Comparison of ENCODE assay signal across 12 mouse cellular contexts in the genomic region with DNA sequence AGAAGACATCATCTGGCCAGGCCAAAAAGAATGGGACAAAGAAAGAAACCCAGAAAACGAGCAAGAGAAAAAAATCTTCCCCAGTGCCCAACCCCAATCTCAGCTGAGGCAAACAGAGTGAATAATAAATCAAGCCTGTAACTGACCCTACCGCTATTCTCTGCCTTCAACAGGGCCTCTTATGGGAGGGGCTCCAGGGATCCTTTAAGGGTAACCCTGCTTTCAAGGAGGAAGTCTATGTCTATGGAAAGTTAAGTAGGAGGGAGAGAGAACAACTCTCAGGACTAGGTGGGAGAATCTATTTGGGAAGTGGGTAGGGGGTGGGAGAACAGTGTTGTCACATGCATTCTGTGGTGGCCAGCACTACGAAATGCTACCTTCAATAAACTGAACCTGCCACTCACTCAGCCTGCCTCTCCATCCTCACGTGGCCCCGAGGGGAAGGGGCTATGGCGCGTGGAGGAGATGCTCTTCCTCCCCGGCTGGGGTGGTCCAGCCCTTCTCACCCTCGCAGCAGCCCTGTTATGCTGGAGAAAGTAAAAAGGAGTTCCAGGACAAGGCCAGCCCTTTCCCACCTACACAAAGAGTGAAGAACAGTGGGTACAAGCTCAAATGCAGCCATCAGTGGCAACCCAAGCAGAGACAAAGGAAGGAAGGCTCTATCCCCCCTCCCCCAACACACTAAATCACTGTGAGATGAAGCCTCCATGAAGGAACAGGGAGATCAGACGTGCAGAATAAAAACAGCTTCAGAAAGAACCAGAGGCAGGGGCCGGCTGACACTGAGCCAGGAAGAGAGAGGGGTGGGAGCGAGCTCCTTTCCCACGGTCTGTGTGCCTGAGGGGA. TPM values are rescaled to one million over a fixed set of nuclear protein-coding genes. Genes with fewer than 3 reads are reported as not detected.
DNase-seq lines count a peak whose midpoint lies in the region; ATAC-seq lines count a peak whose summit lies in the region.
"Had no signal": no experiment of that assay in that cellular context is flagged by ENCODE, and none has a peak within 500 bp of the region (broad histone marks: within the 10 kb centered on the region; RNA-seq: fewer than 3 reads in every experiment).

No protein-coding gene starts in this region.

- H3K4me2 ChIP-seq in kidney, embryonic 15.5 days: no peak overlapping the region
- H3K4me2 ChIP-seq in forebrain, embryonic 14.5 days (ENCODE audit: low read length): no peak overlapping the region
- no peak overlapping the region for H3K4me2 ChIP-seq in limb, embryonic 12.5 days
- H3K4me2 ChIP-seq in neural tube, embryonic 15.5 days: no peak overlapping the region
- H3K4me2 ChIP-seq: liver, embryonic 11.5 days had no signal

- H3K9me3 ChIP-seq in kidney, embryonic 15.5 days (replicated peaks): no peaks in the 10 kb centered on the region
- H3K9me3 ChIP-seq in forebrain, embryonic 14.5 days (replicated peaks; ENCODE audit: control insufficient read depth, low read length): no peaks in the 10 kb centered on the region
- no peaks in the 10 kb centered on the region for H3K9me3 ChIP-seq in limb, embryonic 12.5 days
- no peaks in the 10 kb centered on the region for H3K9me3 ChIP-seq in neural tube, embryonic 15.5 days (replicated peaks)

- no peak overlapping the region for H3K4me3 ChIP-seq in kidney, embryonic 15.5 days (replicated peaks)
- H3K4me3 ChIP-seq in forebrain, embryonic 14.5 days (ENCODE audit: low read depth, low read length): no peak overlapping the region
- no peak overlapping the region for H3K4me3 ChIP-seq in limb, embryonic 12.5 days (replicated peaks)
- H3K4me3 ChIP-seq in neural tube, embryonic 15.5 days (replicated peaks): no peak overlapping the region
- H3K4me3 ChIP-seq: gastrocnemius, adult 2 months had no signal

- no peak for ATAC-seq in kidney, embryonic 15.5 days (replicated peaks; ENCODE audit: low FRiP score)
- no peak for ATAC-seq in forebrain, embryonic 14.5 days
- no peak for ATAC-seq in limb, embryonic 12.5 days (ENCODE audit: insufficient number of reproducible peaks, insufficient read depth, low FRiP score, low TSS enrichment, low read depth)
- peak; percentile 53 for ATAC-seq in neural tube, embryonic 15.5 days (ENCODE audit: low FRiP score)

- peaks cover 15% of the 10 kb centered on the region for H3K4me1 ChIP-seq in kidney, embryonic 15.5 days
- no peaks in the 10 kb centered on the region for H3K4me1 ChIP-seq in forebrain, embryonic 14.5 days (ENCODE audit: control insufficient read depth, insufficient read depth, low read length)
- H3K4me1 ChIP-seq in limb, embryonic 12.5 days (replicated peaks): no peaks in the 10 kb centered on the region
- peaks cover 18% of the 10 kb centered on the region; the same call in 1 of the 2 replicates for H3K4me1 ChIP-seq in neural tube, embryonic 15.5 days

- H3K27ac ChIP-seq in kidney, embryonic 15.5 days: peak overlapping the region; percentile 72
- H3K27ac ChIP-seq in forebrain, embryonic 14.5 days (ENCODE audit: low read depth, low read length): peak overlapping the region; percentile 48; the same call in 1 of the 2 replicates
- H3K27ac ChIP-seq in limb, embryonic 12.5 days: 0 out of 2 replicates have a peak overlapping the region, but pooled peaks have one; percentile 56
- H3K27ac ChIP-seq in neural tube, embryonic 15.5 days (replicated peaks): peak overlapping the region; percentile 72
- H3K27ac ChIP-seq: gastrocnemius, adult 2 months had no signal

- no peaks in the 10 kb centered on the region for H3K27me3 ChIP-seq in kidney, embryonic 15.5 days
- H3K27me3 ChIP-seq in forebrain, embryonic 14.5 days (replicated peaks; ENCODE audit: control insufficient read depth, insufficient read depth, low read length): no peaks in the 10 kb centered on the region
- H3K27me3 ChIP-seq in limb, embryonic 12.5 days: no peaks in the 10 kb centered on the region
- H3K27me3 ChIP-seq in neural tube, embryonic 15.5 days (replicated peaks): no peaks in the 10 kb centered on the region

- no peak for DNase-seq in kidney, postnatal 10 days
- DNase-seq in forebrain, embryonic 14.5 days (ENCODE audit: low spot score): no peak
- no peak for DNase-seq in urinary bladder, adult 18-20 months (ENCODE audit: low spot score in 2 of 2)
- DNase-seq in frontal cortex, postnatal 25 days (ENCODE audit: low spot score in 2 of 2): no peak
- no peak for DNase-seq in heart, adult 11 months
- DNase-seq: gastrocnemius, adult 2 months; lung, postnatal 10 days; right cerebral cortex, postnatal 14 days had no signal

- WGBS in kidney, embryonic 15.5 days: 15% methylated on average over 13 of the region's 13 CpGs
- 62% methylated on average over 13 of the region's 13 CpGs for WGBS in forebrain, embryonic 14.5 days
- 71% methylated on average over 13 of the region's 13 CpGs for WGBS in limb, embryonic 12.5 days
- 16% methylated on average over 13 of the region's 13 CpGs for WGBS in neural tube, embryonic 15.5 days

- H3K36me3 ChIP-seq in kidney, embryonic 15.5 days: peaks cover 65% of the 10 kb centered on the region
- H3K36me3 ChIP-seq in forebrain, embryonic 14.5 days (ENCODE audit: control insufficient read depth, insufficient read depth, low read length): peaks cover 73% of the 10 kb centered on the region
- peaks cover 77% of the 10 kb centered on the region for H3K36me3 ChIP-seq in limb, embryonic 12.5 days
- peaks cover 53% of the 10 kb centered on the region for H3K36me3 ChIP-seq in neural tube, embryonic 15.5 days

- no peak overlapping the region for H3K9ac ChIP-seq in kidney, embryonic 15.5 days
- no peak overlapping the region for H3K9ac ChIP-seq in forebrain, embryonic 14.5 days (ENCODE audit: low read length)
- H3K9ac ChIP-seq in limb, embryonic 12.5 days (replicated peaks): no peak overlapping the region
- H3K9ac ChIP-seq in neural tube, embryonic 15.5 days (replicated peaks): no peak overlapping the region

RNA-seq across cellular contexts. Expression of gene Proca1, which starts 12.4 kb away (rescaled TPM):
- 3.1 and 4.3 TPM in 2 replicates for polyA plus RNA-seq in kidney, embryonic 15.5 days (2015; fragmentation: Nextera tagmentation; extraction: Ambion mirVana)
- 0.55 and 0.73 TPM in 2 replicates for polyA plus RNA-seq in forebrain, embryonic 14.5 days (2014; fragmentation: Nextera tagmentation; extraction: Ambion mirVana)
- 1.9 and 2.7 TPM in 2 replicates for polyA plus RNA-seq in limb, embryonic 12.5 days (2016; fragmentation: Nextera tagmentation; extraction: Ambion mirVana)
- polyA plus RNA-seq in neural tube, embryonic 15.5 days (2015; fragmentation: Nextera tagmentation; extraction: Ambion mirVana): 3.3 and 4.8 TPM in 2 replicates

RNA-seq across cellular contexts. Expression of gene Rab34, which starts 17.4 kb away (rescaled TPM):
- 113 and 132 TPM in 2 replicates for polyA plus RNA-seq in kidney, embryonic 15.5 days (2015; fragmentation: Nextera tagmentation; extraction: Ambion mirVana)
- 48.1 and 48.2 TPM in 2 replicates for polyA plus RNA-seq in forebrain, embryonic 14.5 days (2014; fragmentation: Nextera tagmentation; extraction: Ambion mirVana)
- polyA plus RNA-seq in limb, embryonic 12.5 days (2016; fragmentation: Nextera tagmentation; extraction: Ambion mirVana): 149 and 157 TPM in 2 replicates
- polyA plus RNA-seq in neural tube, embryonic 15.5 days (2015; fragmentation: Nextera tagmentation; extraction: Ambion mirVana): 66.1 and 71.0 TPM in 2 replicates

RNA-seq across cellular contexts. Expression of gene Rpl23a, which starts 22.2 kb away (rescaled TPM):
- 1,327 and 1,492 TPM in 2 replicates for polyA plus RNA-seq in kidney, embryonic 15.5 days (2015; fragmentation: Nextera tagmentation; extraction: Ambion mirVana)
- polyA plus RNA-seq in forebrain, embryonic 14.5 days (2014; fragmentation: Nextera tagmentation; extraction: Ambion mirVana): 1,011 and 1,206 TPM in 2 replicates
- polyA plus RNA-seq in limb, embryonic 12.5 days (2016; fragmentation: Nextera tagmentation; extraction: Ambion mirVana): 1,381 and 1,432 TPM in 2 replicates
- polyA plus RNA-seq in neural tube, embryonic 15.5 days (2015; fragmentation: Nextera tagmentation; extraction: Ambion mirVana): 774 and 869 TPM in 2 replicates

RNA-seq across cellular contexts. Expression of gene Tlcd1, which starts 29.1 kb away (rescaled TPM):
- 28.7 and 31.8 TPM in 2 replicates for polyA plus RNA-seq in kidney, embryonic 15.5 days (2015; fragmentation: Nextera tagmentation; extraction: Ambion mirVana)
- 4.4 and 4.5 TPM in 2 replicates for polyA plus RNA-seq in forebrain, embryonic 14.5 days (2014; fragmentation: Nextera tagmentation; extraction: Ambion mirVana)
- polyA plus RNA-seq in limb, embryonic 12.5 days (2016; fragmentation: Nextera tagmentation; extraction: Ambion mirVana): 11.6 and 11.9 TPM in 2 replicates
- polyA plus RNA-seq in neural tube, embryonic 15.5 days (2015; fragmentation: Nextera tagmentation; extraction: Ambion mirVana): 19.3 and 20.0 TPM in 2 replicates

RNA-seq across cellular contexts. Expression of gene Nek8, which starts 29.1 kb away (rescaled TPM):
- polyA plus RNA-seq in kidney, embryonic 15.5 days (2015; fragmentation: Nextera tagmentation; extraction: Ambion mirVana): 21.1 and 25.0 TPM in 2 replicates
- polyA plus RNA-seq in forebrain, embryonic 14.5 days (2014; fragmentation: Nextera tagmentation; extraction: Ambion mirVana): 4.6 and 5.5 TPM in 2 replicates
- 18.3 and 20.4 TPM in 2 replicates for polyA plus RNA-seq in limb, embryonic 12.5 days (2016; fragmentation: Nextera tagmentation; extraction: Ambion mirVana)
- polyA plus RNA-seq in neural tube, embryonic 15.5 days (2015; fragmentation: Nextera tagmentation; extraction: Ambion mirVana): 7.0 and 9.7 TPM in 2 replicates
